Mouse (Mus musculus) limb, embryonic 14.5 days (tissue): ENCODE data around the gene Begain. TPM values are rescaled to one million over a fixed set of nuclear protein-coding genes. Genes with fewer than 3 reads are reported as not detected.

Source experiments
- ATAC-seq: fragments of 200-750 bp; cut with Nextera tagmentation; 2 replicates; pipeline ENCODE4 v1.8.0; 2017; ENCODE audit warnings: low read depth, moderate number of reproducible peaks, moderate TSS enrichment; ENCODE audit not compliant: low FRiP score
- DNase-seq: peaks from one replicate; pipeline ENCODE4 v3.0.0-alpha.2; 2015; ENCODE audit warnings: low spot score
- H3K27ac ChIP-seq: fragments of 300-500 bp; sonication (generic); replicated peaks from 2 replicates; pipeline ENCODE4 v1.5.1; 2014; ENCODE audit warnings: low read depth, mild to moderate bottlenecking, low read length, moderate library complexity, mixed read lengths
- H3K27me3 ChIP-seq: fragments of 300-500 bp; sonication (generic); 2 replicates; pipeline ENCODE4 v1.6.1; 2014; ENCODE audit warnings: low read length, mixed read lengths; ENCODE audit not compliant: control insufficient read depth, insufficient read depth
- H3K36me3 ChIP-seq: fragments of 300-500 bp; sonication (generic); 2 replicates; pipeline ENCODE4 v1.6.1; 2014; ENCODE audit warnings: mild to moderate bottlenecking, low read length, moderate library complexity, mixed read lengths; ENCODE audit not compliant: control insufficient read depth, insufficient read depth
- H3K4me1 ChIP-seq: fragments of 300-500 bp; sonication (generic); 2 replicates; pipeline ENCODE4 v1.6.1; 2014; ENCODE audit warnings: antibody characterized with exemption, low read length, mixed read lengths; ENCODE audit not compliant: control insufficient read depth, insufficient read depth
- H3K4me2 ChIP-seq: fragments of 300-500 bp; sonication (generic); replicated peaks from 2 replicates; pipeline ENCODE4 v1.6.1; 2014; ENCODE audit warnings: low read depth, mild to moderate bottlenecking, low read length, moderate library complexity; ENCODE audit not compliant: severe bottlenecking
- H3K4me3 ChIP-seq: fragments of 300-500 bp; sonication (generic); replicated peaks from 2 replicates; pipeline ENCODE4 v1.5.1; 2014; ENCODE audit warnings: low read length
- H3K9ac ChIP-seq: fragments of 300-500 bp; sonication (generic); 2 replicates; pipeline ENCODE4 v1.6.1; 2014; ENCODE audit warnings: mild to moderate bottlenecking, low read depth, low read length, moderate library complexity; ENCODE audit not compliant: severe bottlenecking
- H3K9me3 ChIP-seq: fragments of 300-500 bp; sonication (generic); 2 replicates; pipeline ENCODE4 v1.6.1; 2016; ENCODE audit warnings: low read length; ENCODE audit not compliant: control insufficient read depth
- POLR2A ChIP-seq: fragments of 200-500 bp; IDR thresholded peaks from 2 replicates; pipeline ENCODE4 v1.8.0; 2012; ENCODE audit warnings: inconsistent platforms, mild to moderate bottlenecking, moderate library complexity, borderline replicate concordance; ENCODE audit not compliant: insufficient read depth, insufficient read length; ENCODE audit errors: extremely low read depth
- WGBS: fragments of 180-500 bp; shearing (Covaris S2); extraction: QIAGEN DNeasy Blood & Tissue Kit; methylation state at CpG from one replicate; pipeline ENCODE4 v1.1.7; 2014; 5-methylcytosine and 5-hydroxymethylcytosine counted together
- polyA plus RNA-seq, 2 experiments: library from polyadenylated mRNA; depleted of rRNA in 1 of 2; stranded (reverse) in 1 of 2; unstranded in 1 of 2; fragments of >200 nt; fragmentation: Nextera tagmentation in 1 of 2; extraction: Ambion mirVana in 1 of 2; gene quantifications; 2 replicates each; pipeline versions ENCODE4 v1.2.1 to v1.2.3; 2012 to 2014

Gene Begain
- polyA plus RNA-seq, 2 experiments, result 16.5 to 45.0 TPM

- Histone ChIP-seq H3K4me2 (no peak overlapping the region), H3K9me3 (no peaks in the 10 kb centered on the region), H3K36me3 (no peaks in the 10 kb centered on the region), H3K4me3 (no peak overlapping the region), H3K4me1 (peaks cover 8% of the 10 kb centered on the region; the same call in 1 of the 2 replicates), H3K27ac (no peak overlapping the region), H3K27me3 (no peaks in the 10 kb centered on the region), H3K9ac (no peak overlapping the region)
- WGBS, result 92% methylated on average over 13 of the region's 13 CpGs
- DNase-seq (no peak), ATAC-seq (no peak)
- TF ChIP-seq POLR2A, result no peak
These were observed 3.2 kb upstream of the Begain start for GRCm38 (mm10) chr12:109071248-109071647.

- DNase-seq (no peak), ATAC-seq (no peak)
- H3K36me3 ChIP-seq, result no peaks in the 10 kb centered on the region
- H3K4me2 ChIP-seq, result no peak overlapping the region
- H3K9me3 ChIP-seq, result no peaks in the 10 kb centered on the region
- TF ChIP-seq POLR2A, result no peak
- H3K27me3 ChIP-seq, result no peaks in the 10 kb centered on the region
- 19% methylated on average over 2 of the region's 2 CpGs for WGBS
- H3K4me3 ChIP-seq, result no peak overlapping the region
- H3K9ac ChIP-seq, result no peak overlapping the region
- peaks cover 8% of the 10 kb centered on the region; the same call in 1 of the 2 replicates for H3K4me1 ChIP-seq
- no peak overlapping the region for H3K27ac ChIP-seq
These were observed 1.7 kb upstream of the Begain start for GRCm38 (mm10) chr12:109069751-109070150.

GRCm38 (mm10) chr12:109068738-109069137 lies 721 bp upstream of the Begain start:
- H3K4me3 ChIP-seq, result peak overlapping the region; percentile 56
- TF ChIP-seq POLR2A, result no peak
- no peak overlapping the region for H3K27ac ChIP-seq
- H3K9me3 ChIP-seq, result no peaks in the 10 kb centered on the region
- WGBS, result 59% methylated on average over 7 of the region's 7 CpGs
- H3K36me3 ChIP-seq, result no peaks in the 10 kb centered on the region
- H3K4me2 ChIP-seq, result peak overlapping the region; percentile 89
- DNase-seq, result no peak
- ATAC-seq, result no peak
- no peaks in the 10 kb centered on the region for H3K27me3 ChIP-seq
- peaks cover 8% of the 10 kb centered on the region; the same call in 1 of the 2 replicates for H3K4me1 ChIP-seq
- peak overlapping the region; percentile 75; the same call in 1 of the 2 replicates for H3K9ac ChIP-seq

- no peaks in the 10 kb centered on the region for H3K27me3 ChIP-seq
- WGBS, result 5% methylated on average over 13 of the region's 59 CpGs
- peak overlapping the region; percentile 55; the same call in 1 of the 2 replicates for H3K27ac ChIP-seq
- peaks cover 8% of the 10 kb centered on the region; the same call in 1 of the 2 replicates for H3K4me1 ChIP-seq
- H3K4me3 ChIP-seq, result peak overlapping the region; percentile 56
- 0 out of 2 replicates have a peak, but pooled peaks have one; percentile 26 for TF ChIP-seq POLR2A
- no peaks in the 10 kb centered on the region for H3K36me3 ChIP-seq
- DNase-seq (peak; percentile 57), ATAC-seq (peak; percentile 93)
- peak overlapping the region; percentile 75 for H3K9ac ChIP-seq
- peak overlapping the region; percentile 89 for H3K4me2 ChIP-seq
- no peaks in the 10 kb centered on the region for H3K9me3 ChIP-seq
These were observed 369 bp downstream of the Begain start for GRCm38 (mm10) chr12:109067561-109068135.

- Histone ChIP-seq H3K4me3 (no peak overlapping the region), H3K36me3 (no peaks in the 10 kb centered on the region), H3K4me2 (no peak overlapping the region), H3K4me1 (no peaks in the 10 kb centered on the region), H3K9ac (no peak overlapping the region), H3K27ac (no peak overlapping the region), H3K9me3 (no peaks in the 10 kb centered on the region), H3K27me3 (peaks cover 30% of the 10 kb centered on the region)
- TF ChIP-seq POLR2A, result no peak
- ATAC-seq (no peak), DNase-seq (no peak)
- 82% methylated on average over 8 of the region's 8 CpGs for WGBS
These were observed 9.4 kb downstream of the Begain start for GRCm38 (mm10) chr12:109058660-109059059.
